Mouse (Mus musculus) gastrocnemius, postnatal 10 days (tissue): ENCODE measurements around the gene Uso1. TPM values are rescaled to one million over a fixed set of nuclear protein-coding genes. Genes with fewer than 3 reads are reported as not detected.

Experiments
- DNase-seq: peaks from one replicate; pipeline ENCODE4 v3.0.0; 2021; ENCODE audit warnings: mixed read lengths
- total RNA-seq, 2 experiments: library from RNA; stranded (reverse); gene quantifications; 2 replicates each; pipeline ENCODE4 v1.2.3; 2021

Uso1 gene
- total RNA-seq, 2 experiments from 2014 or later = 63.0 to 68.2 TPM

GRCm38 (mm10) chr5:92239333-92240232 is 101.8 kb downstream of the Uso1 start:
- DNase-seq = peak; percentile 55

- DNase-seq = no peak
These were observed 103.0 kb downstream of the Uso1 start for GRCm38 (mm10) chr5:92240769-92241168.

DNA sequence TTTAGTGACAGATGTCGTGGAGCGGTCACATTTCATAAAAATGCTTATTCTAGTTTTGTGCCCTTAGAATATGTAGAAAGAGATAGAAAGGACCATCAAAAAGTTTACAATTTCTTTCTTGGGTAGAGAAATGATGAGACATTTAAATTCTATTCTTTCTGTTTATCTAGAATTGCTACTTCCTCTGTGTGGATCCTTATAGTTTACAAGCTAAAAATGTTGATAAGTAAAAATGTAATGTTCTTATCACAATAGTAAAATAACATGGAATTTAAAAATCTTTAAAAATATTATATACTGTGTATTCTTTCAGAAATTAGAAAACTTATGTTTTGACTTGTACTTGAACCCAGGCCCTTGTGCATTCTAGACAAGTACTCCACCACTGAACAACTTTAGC is 107.2 kb downstream of the Uso1 start:
- no peak for DNase-seq

DNA sequence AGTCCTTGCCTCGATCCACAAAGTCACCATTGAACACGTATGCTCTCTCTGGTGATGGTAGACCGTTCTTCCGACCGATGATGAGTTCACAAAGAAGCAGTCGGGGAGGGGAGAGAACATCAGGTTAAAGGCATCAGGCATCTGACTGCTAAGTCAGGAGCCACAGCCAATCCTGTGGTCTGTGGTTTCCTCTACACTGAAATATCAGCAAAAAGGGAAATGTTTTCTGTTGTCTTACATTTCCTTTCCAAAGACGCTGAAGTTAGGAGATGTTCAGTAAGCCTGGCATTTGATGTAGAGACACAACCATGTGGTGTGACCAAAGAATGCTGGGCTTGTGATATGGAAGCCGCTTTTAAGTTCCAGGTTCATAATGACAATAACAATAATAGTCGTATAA is 107.7 kb downstream of the Uso1 start:
- DNase-seq = no peak

GRCm38 (mm10) chr5:92248614-92249013 is 110.9 kb downstream of the Uso1 start:
- no peak for DNase-seq

DNA sequence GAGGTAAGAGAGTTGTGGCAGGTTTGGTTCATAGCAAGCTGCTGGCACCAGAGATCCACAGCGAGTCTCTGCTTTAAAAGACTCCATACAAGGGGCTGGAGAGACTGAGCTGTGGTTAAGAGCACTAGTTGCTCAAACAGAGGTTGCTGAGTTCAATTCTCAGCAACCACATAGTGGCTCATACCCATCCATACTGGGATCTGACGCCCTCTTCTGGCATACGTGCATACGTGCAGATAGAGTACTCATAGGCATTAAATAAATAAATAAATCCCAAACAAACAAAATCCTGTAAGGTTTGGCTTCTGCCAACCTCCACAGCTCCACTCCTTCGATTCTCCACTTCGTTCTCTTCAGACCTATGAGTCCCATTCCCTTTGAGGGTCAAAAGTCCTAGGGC is 114.3 kb downstream of the Uso1 start:
- no peak for DNase-seq

Other genes with a start within 250 kb of the Uso1 start
- gene Rchy1, start 174.9 kb upstream of the Uso1 start, total RNA-seq = 10 to 100 TPM; 36.0 to 37.6 TPM
- gene Odaph, start 150.5 kb upstream of the Uso1 start, total RNA-seq = under 1 TPM in 1 of 2 experiments, not detected in 1; 0.33 TPM
- gene Cdkl2, start 94.1 kb upstream of the Uso1 start, total RNA-seq = 1 to 10 TPM; 3.5 to 3.8 TPM
- 10 to 100 TPM; 57.9 to 59.4 TPM for gene G3bp2, start 54.2 kb upstream of the Uso1 start, total RNA-seq
- not detected for gene U90926, start 77.5 kb downstream of the Uso1 start, total RNA-seq
- gene Ppef2, start 118.3 kb downstream of the Uso1 start, total RNA-seq = not detected
- gene Naaa, start 140.2 kb downstream of the Uso1 start, total RNA-seq = 10 to 100 TPM in 1 of 2 experiments, 1 to 10 TPM in 1; 8.9 to 11.7 TPM
- 10 to 100 TPM; 20.3 to 20.8 TPM for gene Sdad1, start 172.5 kb downstream of the Uso1 start, total RNA-seq
- gene Cxcl9, start 190.1 kb downstream of the Uso1 start, total RNA-seq = 1 to 10 TPM; 3.7 to 5.3 TPM
- gene Art3, start 193.9 kb downstream of the Uso1 start, total RNA-seq = 100 to 1,000 TPM; 327 to 371 TPM
- gene Cxcl10, start 211.0 kb downstream of the Uso1 start, total RNA-seq = under 1 TPM in 1 of 2 experiments, not detected in 1; 0.43 TPM